Mouse (Mus musculus) hindbrain, embryonic 15.5 days (tissue): ENCODE measurements around the gene Zfyve27. TPM values are rescaled to one million over a fixed set of nuclear protein-coding genes. Genes with fewer than 3 reads are reported as not detected.
A peak's percentile ranks its signal among the peaks of the same experiment; 100 is the strongest.

ENCODE experiments used
- ATAC-seq: fragments of 200-750 bp; cut with Nextera tagmentation; 2 replicates; pipeline ENCODE4 v1.8.0; 2017; ENCODE audit warnings: low read depth, moderate number of reproducible peaks, moderate TSS enrichment; ENCODE audit not compliant: low FRiP score
- H3K27ac ChIP-seq: fragments of 300-500 bp; sonication (generic); replicated peaks from 2 replicates; pipeline ENCODE4 v1.5.1; 2015; ENCODE audit warnings: mild to moderate bottlenecking, inconsistent platforms
- H3K27me3 ChIP-seq: fragments of 300-500 bp; sonication (generic); 2 replicates; pipeline ENCODE4 v1.6.1; 2015; ENCODE audit warnings: control low read depth, inconsistent platforms
- H3K36me3 ChIP-seq: fragments of 300-500 bp; sonication (generic); 2 replicates; pipeline ENCODE4 v1.6.1; 2015; ENCODE audit warnings: control low read depth, inconsistent platforms
- H3K4me1 ChIP-seq: fragments of 300-500 bp; sonication (generic); replicated peaks from 2 replicates; pipeline ENCODE4 v1.6.1; 2015; ENCODE audit warnings: control low read depth, inconsistent platforms
- H3K4me2 ChIP-seq: fragments of 300-500 bp; sonication (generic); 2 replicates; pipeline ENCODE4 v1.6.1; 2015; ENCODE audit warnings: moderate library complexity, mild to moderate bottlenecking, inconsistent platforms
- H3K4me3 ChIP-seq: fragments of 300-500 bp; sonication (generic); 2 replicates; pipeline ENCODE4 v1.5.1; 2015; ENCODE audit warnings: mild to moderate bottlenecking, inconsistent platforms
- H3K9ac ChIP-seq: fragments of 300-500 bp; sonication (generic); 2 replicates; pipeline ENCODE4 v1.6.1; 2015; ENCODE audit warnings: inconsistent platforms
- H3K9me3 ChIP-seq: fragments of 300-500 bp; sonication (generic); 2 replicates; pipeline ENCODE4 v1.6.1; 2016; ENCODE audit warnings: control low read depth, inconsistent platforms
- WGBS: fragments of 180-500 bp; shearing (Covaris S2); methylation state at CpG from one replicate; pipeline ENCODE4 v1.1.7; 2015; 5-methylcytosine and 5-hydroxymethylcytosine counted together
- polyA plus RNA-seq: library from polyadenylated mRNA; unstranded; fragments of >200 nt; fragmentation: Nextera tagmentation; extraction: Ambion mirVana; gene quantifications from 2 replicates; pipeline ENCODE4 v1.2.1, GENCODE M21; 2015

The Zfyve27 gene
- polyA plus RNA-seq, result 60.0 and 65.0 TPM in 2 replicates

GRCm38 (mm10) chr19:42163764-42164163, at the start of gene Zfyve27:
Gene Zfyve27 (plus strand): TSS chr19:42163951.
- WGBS, result 69% methylated on average over 5 of the region's 5 CpGs
- no peak within 1 kb of the TSS for H3K27ac ChIP-seq
- H3K9me3 ChIP-seq, result no peaks in the 10 kb centered on the region
- no peak within 1 kb of the TSS for H3K4me3 ChIP-seq
- ATAC-seq, result no peak
- no peak within 1 kb of the TSS for H3K4me2 ChIP-seq
- H3K9ac ChIP-seq, result no peak within 1 kb of the TSS
- no peaks in the 10 kb centered on the region for H3K36me3 ChIP-seq
- H3K4me1 ChIP-seq, result peaks cover 10% of the 10 kb centered on the region
- peaks cover 12% of the 10 kb centered on the region for H3K27me3 ChIP-seq

GRCm38 (mm10) chr19:42115783-42116335, 47.9 kb upstream of the Zfyve27 start:
- 90% methylated on average over 4 of the region's 4 CpGs for WGBS
- Histone ChIP-seq H3K9me3 (no peaks in the 10 kb centered on the region), H3K4me3 (no peak overlapping the region), H3K4me1 (no peaks in the 10 kb centered on the region), H3K4me2 (no peak overlapping the region), H3K27ac (no peak overlapping the region), H3K27me3 (no peaks in the 10 kb centered on the region), H3K36me3 (peaks cover 48% of the 10 kb centered on the region), H3K9ac (no peak overlapping the region)
- ATAC-seq, result no peak

GRCm38 (mm10) chr19:42118142-42118541, 45.6 kb upstream of the Zfyve27 start:
- Histone ChIP-seq H3K9me3 (no peaks in the 10 kb centered on the region), H3K27me3 (no peaks in the 10 kb centered on the region), H3K4me1 (no peaks in the 10 kb centered on the region), H3K36me3 (peaks cover 56% of the 10 kb centered on the region), H3K9ac (no peak overlapping the region), H3K27ac (no peak overlapping the region), H3K4me2 (no peak overlapping the region), H3K4me3 (no peak overlapping the region)
- 97% methylated on average over 9 of the region's 9 CpGs for WGBS
- ATAC-seq, result no peak

DNA sequence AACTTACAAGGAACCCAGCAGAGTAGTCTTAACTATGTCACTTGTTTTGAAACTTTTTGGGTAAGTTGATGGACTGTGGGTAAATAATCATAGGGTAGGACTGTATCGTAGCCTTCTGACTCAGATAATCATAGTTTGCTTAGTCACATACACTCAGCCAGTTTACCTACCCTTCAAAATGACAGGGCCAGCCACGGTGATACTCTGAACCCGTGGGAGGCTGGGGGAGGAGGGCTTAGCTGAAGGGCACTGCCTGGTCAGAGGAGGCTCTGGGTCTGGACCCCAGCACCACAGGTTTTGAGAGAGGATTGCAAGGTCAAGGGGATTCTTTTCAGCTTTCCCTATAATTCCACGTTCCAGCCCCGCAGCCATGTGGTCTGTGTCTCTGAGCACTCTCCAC, 45.2 kb upstream of the Zfyve27 start:
- Histone ChIP-seq H3K9ac (no peak overlapping the region), H3K36me3 (peaks cover 60% of the 10 kb centered on the region)

DNA sequence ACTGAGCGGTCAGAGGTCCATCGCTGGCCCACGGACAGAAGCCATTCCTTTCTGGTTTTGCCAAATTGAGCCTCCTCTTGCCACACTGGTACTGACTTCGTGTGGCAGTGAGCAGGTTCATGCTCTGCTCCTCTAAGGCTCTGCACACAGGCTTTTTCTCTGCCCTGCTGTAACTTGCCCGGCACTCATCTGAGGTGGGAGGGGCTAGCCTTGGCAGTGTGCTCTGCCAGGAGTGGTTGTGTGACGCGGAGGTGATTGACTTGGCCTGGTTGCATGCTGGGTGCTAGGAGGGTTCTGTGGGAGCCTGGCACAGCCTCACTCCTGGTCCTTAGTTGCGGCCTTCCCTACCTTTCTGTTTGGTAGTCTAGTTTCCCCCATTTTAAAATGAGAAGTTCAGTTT, 43.3 kb upstream of the Zfyve27 start:
- H3K27ac ChIP-seq, result no peak overlapping the region
- 91% methylated on average over 8 of the region's 8 CpGs for WGBS
- H3K4me2 ChIP-seq, result no peak overlapping the region
- H3K4me1 ChIP-seq, result no peaks in the 10 kb centered on the region
- no peak overlapping the region for H3K9ac ChIP-seq
- H3K27me3 ChIP-seq, result no peaks in the 10 kb centered on the region
- no peak overlapping the region for H3K4me3 ChIP-seq
- H3K9me3 ChIP-seq, result no peaks in the 10 kb centered on the region
- peaks cover 52% of the 10 kb centered on the region for H3K36me3 ChIP-seq
- no peak for ATAC-seq

More for the DNA sequence above, 45.2 kb upstream of the Zfyve27 start:
- no peaks in the 10 kb centered on the region for H3K27me3 ChIP-seq
- 87% methylated on average over 5 of the region's 5 CpGs for whole genome bisulfite sequencing
- H3K4me1 ChIP-seq, result no peaks in the 10 kb centered on the region
- no peak overlapping the region for H3K4me2 ChIP-seq
- H3K9me3 ChIP-seq, result no peaks in the 10 kb centered on the region
- H3K27ac ChIP-seq, result no peak overlapping the region
- H3K4me3 ChIP-seq, result no peak overlapping the region
- ATAC-seq, result no peak

DNA sequence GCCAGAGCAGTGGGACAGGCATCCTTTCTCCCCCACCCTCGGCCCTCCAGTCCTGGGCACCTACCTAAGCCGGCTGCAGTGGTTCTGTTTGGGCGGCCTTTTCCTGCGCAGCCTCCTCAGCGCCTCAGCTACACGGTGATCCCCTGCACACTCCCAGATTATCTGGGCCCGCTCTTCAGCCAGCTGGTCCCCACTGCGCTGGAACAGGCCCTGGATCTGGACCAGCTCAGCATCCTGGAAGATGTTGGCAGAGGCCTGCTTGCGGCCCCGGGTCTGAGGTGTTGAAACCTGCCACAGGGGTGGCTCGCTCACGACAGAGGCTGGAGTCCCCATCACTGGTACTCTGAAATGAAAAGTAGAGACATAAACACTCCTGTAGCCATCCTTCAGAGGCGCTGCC, 39.1 kb upstream of the Zfyve27 start:
- peaks cover 29% of the 10 kb centered on the region for H3K36me3 ChIP-seq

GRCm38 (mm10) chr19:42125501-42126218, 38.1 kb upstream of the Zfyve27 start:
- no peaks in the 10 kb centered on the region for H3K9me3 ChIP-seq
- H3K4me3 ChIP-seq, result no peak overlapping the region
- WGBS, result 81% methylated on average over 11 of the region's 11 CpGs
- ATAC-seq, result no peak
- H3K27ac ChIP-seq, result no peak overlapping the region
- H3K4me2 ChIP-seq, result no peak overlapping the region
- H3K36me3 ChIP-seq, result peaks cover 21% of the 10 kb centered on the region
- no peak overlapping the region for H3K9ac ChIP-seq
- H3K27me3 ChIP-seq, result no peaks in the 10 kb centered on the region
- H3K4me1 ChIP-seq, result peaks cover 19% of the 10 kb centered on the region

More for the DNA sequence above, 39.1 kb upstream of the Zfyve27 start:
- Histone ChIP-seq H3K4me3 (no peak overlapping the region), H3K4me2 (no peak overlapping the region), H3K27ac (no peak overlapping the region), H3K4me1 (peaks cover 16% of the 10 kb centered on the region), H3K9ac (no peak overlapping the region), H3K27me3 (no peaks in the 10 kb centered on the region), H3K9me3 (no peaks in the 10 kb centered on the region)
- ATAC-seq, result no peak
- WGBS, result 88% methylated on average over 13 of the region's 13 CpGs

GRCm38 (mm10) chr19:42126219-42126605, 37.5 kb upstream of the Zfyve27 start:
- H3K4me1 ChIP-seq, result peaks cover 19% of the 10 kb centered on the region
- no peaks in the 10 kb centered on the region for H3K27me3 ChIP-seq
- no peaks in the 10 kb centered on the region for H3K9me3 ChIP-seq
- 90% methylated on average over 6 of the region's 6 CpGs for WGBS
- H3K9ac ChIP-seq, result no peak overlapping the region
- H3K36me3 ChIP-seq, result peaks cover 17% of the 10 kb centered on the region
- H3K4me2 ChIP-seq, result no peak overlapping the region
- H3K4me3 ChIP-seq, result no peak overlapping the region
- no peak overlapping the region for H3K27ac ChIP-seq
- no peak for ATAC-seq

- Histone ChIP-seq H3K9me3 (no peaks in the 10 kb centered on the region), H3K27me3 (no peaks in the 10 kb centered on the region), H3K36me3 (peaks cover 15% of the 10 kb centered on the region; the same call in 1 of the 2 replicates), H3K4me2 (no peak overlapping the region), H3K4me3 (no peak overlapping the region), H3K4me1 (peaks cover 19% of the 10 kb centered on the region), H3K27ac (no peak overlapping the region), H3K9ac (no peak overlapping the region)
- 92% methylated on average over 5 of the region's 5 CpGs for WGBS
- ATAC-seq, result no peak
Measured at GRCm38 (mm10) chr19:42127024-42127423, 36.7 kb upstream of the Zfyve27 start.

GRCm38 (mm10) chr19:42128052-42128740, 35.6 kb upstream of the Zfyve27 start:
- Histone ChIP-seq H3K4me1 (peaks cover 19% of the 10 kb centered on the region), H3K27ac (peak overlapping the region; percentile 20; the same call in 1 of the 2 replicates), H3K4me3 (peak overlapping the region; percentile 53), H3K9me3 (no peaks in the 10 kb centered on the region), H3K27me3 (no peaks in the 10 kb centered on the region), H3K4me2 (peak overlapping the region; percentile 76), H3K9ac (peak overlapping the region; percentile 42), H3K36me3 (peaks cover 9% of the 10 kb centered on the region; the same call in 1 of the 2 replicates)
- WGBS, result 5% methylated on average over 23 of the region's 23 CpGs
- no peak for ATAC-seq

- Histone ChIP-seq H3K4me3 (peak within 1 kb of the TSS; percentile 53), H3K27ac (peak within 1 kb of the TSS; percentile 20), H3K9me3 (no peaks in the 10 kb centered on the region), H3K27me3 (no peaks in the 10 kb centered on the region), H3K9ac (peak within 1 kb of the TSS; percentile 42), H3K4me1 (peaks cover 19% of the 10 kb centered on the region), H3K4me2 (peak within 1 kb of the TSS; percentile 76), H3K36me3 (0 out of 2 replicates have a peak, but pooled peaks cover 5% of the 10 kb centered on the region)
- peak; percentile 97 for ATAC-seq
- WGBS, result under 1% methylated on average over 54 of the region's 54 CpGs
Measured at GRCm38 (mm10) chr19:42128787-42129508, 34.8 kb upstream of the Zfyve27 start, which contains the start of gene Avpi1. Gene Avpi1 (minus strand): TSS chr19:42129059.
